Mouse (Mus musculus): ENCODE data around the gene Aldh3a2. TPM values are rescaled to one million over a fixed set of nuclear protein-coding genes. Genes with fewer than 3 reads are reported as not detected.

Gene Aldh3a2
- total and polyA plus RNA-seq, 3 experiments, result 19.5 to 28.4 (median 26.3) TPM

GRCm38 (mm10) chr11:61300205-61300604 is 32.9 kb upstream of the Aldh3a2 start:
- Histone ChIP-seq H3K9ac (ENCODE audit: insufficient read depth, low read depth) (no peak overlapping the region), H3K27me3 (replicated peaks) (peaks cover 2% of the 10 kb centered on the region), H3K4me3 (replicated peaks in 1 of 3; ENCODE audit: low read depth in 2 of 3, low read length in 2 of 3, poor library complexity in 1 of 3) (no peak overlapping the region), H3K79me2 (replicated peaks; ENCODE audit: control insufficient read depth, extremely low read depth, insufficient read depth, poor library complexity, severe bottlenecking) (no peaks in the 10 kb centered on the region), H3K9me3 (replicated peaks; ENCODE audit: low read length) (peaks cover 3% of the 10 kb centered on the region), H3K4me2 (ENCODE audit: insufficient read depth, low read depth, poor library complexity, severe bottlenecking) (no peak overlapping the region), H3K27ac (ENCODE audit: insufficient read depth, low read depth) (no peak overlapping the region), H3K36me3 (replicated peaks in 1 of 2; ENCODE audit: control insufficient read depth in 1 of 2, insufficient read depth in 1 of 2, low read length in 1 of 2) (peaks cover 0 to 3% of the 10 kb centered on the region in 2 experiments), H3K4me1 (ENCODE audit: control insufficient read depth in 1 of 2, insufficient read depth in 2 of 2) (peaks cover 3 to 19% of the 10 kb centered on the region in 2 experiments; a peak in 3 of 4 replicates)
- dilution Hi-C loops (cut with MboI; ENCODE audit: extremely low pct_ligation_motif_present, extremely low pct_unique_long_range_greater_than_20kb, low sequenced_read_pairs), result no loop called here
- TF ChIP-seq GABPA (IDR thresholded peaks at IDR 0.05; ENCODE audit: insufficient replicate concordance, low read depth, low read length) (no peak), ETS1 (conservative IDR thresholded peaks at IDR 0.05; ENCODE audit: low read depth, low read length) (no peak), NELFE (IDR thresholded peaks at IDR 0.05; ENCODE audit: low read depth, low read length) (no peak), UBTF (IDR thresholded peaks at IDR 0.05; ENCODE audit: low read depth, low read length) (no peak), USF2 (conservative IDR thresholded peaks at IDR 0.05; ENCODE audit: low read depth, low read length) (no peak), ZNF384 (IDR thresholded peaks at IDR 0.05; ENCODE audit: low read depth, low read length) (no peak), TCF12 (IDR thresholded peaks at IDR 0.05; ENCODE audit: low read depth, low read length) (no peak), POLR2AphosphoS2 (IDR thresholded peaks at IDR 0.05; ENCODE audit: low read depth, low read length) (no peak)
- no peak for DNase-seq (ENCODE audit: extremely low read depth)
- in situ Hi-C loops (cut with MboI; ENCODE audit: low pct_ligation_motif_present, low pct_unique_long_range_greater_than_20kb, low sequenced_read_pairs), result no loop called here

GRCm38 (mm10) chr11:61297901-61298300 is 30.6 kb upstream of the Aldh3a2 start:
- Histone ChIP-seq H3K27ac (ENCODE audit: insufficient read depth, low read depth) (no peak overlapping the region), H3K4me1 (ENCODE audit: control insufficient read depth in 1 of 2, insufficient read depth in 2 of 2) (peaks cover 3 to 19% of the 10 kb centered on the region in 2 experiments; a peak in 3 of 4 replicates), H3K79me2 (replicated peaks; ENCODE audit: control insufficient read depth, extremely low read depth, insufficient read depth, poor library complexity, severe bottlenecking) (no peaks in the 10 kb centered on the region), H3K36me3 (replicated peaks in 1 of 2; ENCODE audit: control insufficient read depth in 1 of 2, insufficient read depth in 1 of 2, low read length in 1 of 2) (peaks cover 0 to 3% of the 10 kb centered on the region in 2 experiments), H3K4me3 (replicated peaks in 1 of 3; ENCODE audit: low read depth in 2 of 3, low read length in 2 of 3, poor library complexity in 1 of 3) (no peak overlapping the region), H3K4me2 (ENCODE audit: insufficient read depth, low read depth, poor library complexity, severe bottlenecking) (no peak overlapping the region), H3K27me3 (replicated peaks) (peaks cover 2% of the 10 kb centered on the region), H3K9me3 (replicated peaks; ENCODE audit: low read length) (peaks cover 3% of the 10 kb centered on the region), H3K9ac (ENCODE audit: insufficient read depth, low read depth) (no peak overlapping the region)
- in situ Hi-C loops (cut with MboI; ENCODE audit: low pct_ligation_motif_present, low pct_unique_long_range_greater_than_20kb, low sequenced_read_pairs) (no loop called here), dilution Hi-C loops (cut with MboI; ENCODE audit: extremely low pct_ligation_motif_present, extremely low pct_unique_long_range_greater_than_20kb, low sequenced_read_pairs) (no loop called here)
- TF ChIP-seq BHLHE40 (IDR thresholded peaks at IDR 0.05; ENCODE audit: low read depth, low read length), result no peak
- TF ChIP-seq CHD2 (IDR thresholded peaks at IDR 0.05; ENCODE audit: low read length), result no peak
- DNase-seq (ENCODE audit: extremely low read depth), result no peak

GRCm38 (mm10) chr11:61297326-61297725 is 30.1 kb upstream of the Aldh3a2 start:
- in situ Hi-C loops (cut with MboI; ENCODE audit: low pct_ligation_motif_present, low pct_unique_long_range_greater_than_20kb, low sequenced_read_pairs), result no loop called here
- Histone ChIP-seq H3K79me2 (replicated peaks; ENCODE audit: control insufficient read depth, extremely low read depth, insufficient read depth, poor library complexity, severe bottlenecking) (no peaks in the 10 kb centered on the region), H3K4me3 (replicated peaks in 1 of 3; ENCODE audit: low read depth in 2 of 3, low read length in 2 of 3, poor library complexity in 1 of 3) (no peak overlapping the region), H3K4me2 (ENCODE audit: insufficient read depth, low read depth, poor library complexity, severe bottlenecking) (no peak overlapping the region), H3K4me1 (ENCODE audit: control insufficient read depth in 1 of 2, insufficient read depth in 2 of 2) (peaks cover 3 to 19% of the 10 kb centered on the region in 2 experiments; a peak in 3 of 4 replicates), H3K27me3 (replicated peaks) (peaks cover 2% of the 10 kb centered on the region), H3K36me3 (replicated peaks in 1 of 2; ENCODE audit: control insufficient read depth in 1 of 2, insufficient read depth in 1 of 2, low read length in 1 of 2) (peaks cover 0 to 3% of the 10 kb centered on the region in 2 experiments), H3K27ac (ENCODE audit: insufficient read depth, low read depth) (no peak overlapping the region), H3K9ac (ENCODE audit: insufficient read depth, low read depth) (no peak overlapping the region), H3K9me3 (replicated peaks; ENCODE audit: low read length) (peaks cover 3% of the 10 kb centered on the region)
- peak; percentile 2 for TF ChIP-seq BHLHE40 (IDR thresholded peaks at IDR 0.05; ENCODE audit: low read depth, low read length)
- TF ChIP-seq ZC3H11A (IDR thresholded peaks at IDR 0.05; ENCODE audit: low read depth, low read length), result no peak
- no peak for DNase-seq (ENCODE audit: extremely low read depth)
- dilution Hi-C loops (cut with MboI; ENCODE audit: extremely low pct_ligation_motif_present, extremely low pct_unique_long_range_greater_than_20kb, low sequenced_read_pairs), result no loop called here
